Mouse (Mus musculus): ENCODE data around the gene Gstm2.

- TF ChIP-seq CTCF (IDR thresholded peaks at IDR 0.05; ENCODE audit: low read depth) (no peak), EP300 (IDR thresholded peaks at IDR 0.05; ENCODE audit: low read depth) (no peak)
Observed at GRCm38 (mm10) chr3:108022650-108023049, 36.4 kb upstream of the Gstm2 start.

Data from liver, embryonic 14.5 days (tissue).